Mouse (Mus musculus) cerebellum, adult 9-10 months (tissue): ENCODE measurements around the gene Tpt1.

Experiments
- DNase-seq: peaks from one replicate; pipeline ENCODE4 v3.0.0; 2022

Gene Tpt1

DNA sequence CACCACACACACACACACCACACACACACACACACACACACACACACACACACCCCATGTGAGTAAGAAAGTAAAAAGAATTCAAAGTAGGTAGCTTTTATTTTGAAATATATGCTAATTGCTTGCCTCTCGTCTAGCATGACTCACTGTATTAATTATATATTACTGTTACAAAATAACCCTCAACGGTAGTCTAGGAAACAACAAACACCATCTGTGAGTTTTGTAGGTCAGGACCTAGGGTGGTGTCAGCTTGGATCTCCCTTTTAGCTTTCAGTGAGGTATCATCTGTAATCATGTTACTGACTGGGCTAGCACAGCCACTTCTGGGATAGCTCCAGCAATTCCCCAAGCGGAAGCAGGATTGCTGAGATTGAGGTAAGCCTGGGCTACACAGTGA is 32.4 kb downstream of the Tpt1 start:
- no peak for DNase-seq

GRCm38 (mm10) chr14:75878980-75879379 is 34.1 kb downstream of the Tpt1 start:
- DNase-seq: no peak

- no peak for DNase-seq
Observed at GRCm38 (mm10) chr14:75881856-75882255, 37.0 kb downstream of the Tpt1 start.

DNA sequence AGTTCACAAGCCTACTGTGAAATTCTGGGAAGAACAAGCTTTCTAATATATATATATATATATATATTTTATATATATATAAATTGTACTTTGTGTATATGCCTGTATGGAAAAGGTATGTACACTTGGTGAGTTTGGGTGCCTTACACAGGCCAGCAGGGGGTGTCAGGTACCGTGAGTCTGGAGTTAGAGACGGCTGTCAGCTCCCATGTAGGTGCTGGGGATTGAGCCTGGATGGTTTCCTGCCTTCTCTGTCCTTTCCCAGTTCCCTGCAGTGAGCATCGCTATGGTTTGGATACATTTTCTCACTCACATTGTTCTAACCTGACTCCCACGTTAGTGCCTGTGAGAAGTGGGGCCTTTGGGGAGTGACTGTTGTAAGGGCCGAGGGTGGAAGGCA is 38.4 kb downstream of the Tpt1 start:
- DNase-seq: no peak

- DNase-seq: no peak
Observed at GRCm38 (mm10) chr14:75883873-75884272, 39.0 kb downstream of the Tpt1 start.

DNA sequence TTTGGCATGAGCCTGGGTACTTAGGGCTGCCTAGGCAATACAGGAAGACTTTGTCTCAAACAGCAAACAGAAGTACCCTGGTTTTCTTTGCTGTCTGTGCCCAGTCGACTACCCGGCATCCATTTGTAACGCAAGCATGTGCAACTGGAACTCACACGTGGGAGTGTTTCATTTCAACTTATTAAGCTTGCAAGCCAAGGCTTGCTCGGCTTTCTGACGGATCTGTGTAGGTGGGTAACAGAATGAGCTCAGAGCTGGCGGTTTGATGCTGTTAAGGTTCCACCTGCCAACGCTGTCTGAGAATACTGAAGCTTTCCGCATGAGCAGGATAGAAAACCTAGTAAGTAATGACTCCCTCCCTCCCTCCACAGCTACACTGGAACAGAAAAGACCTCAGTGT is 47.2 kb downstream of the Tpt1 start:
- no peak for DNase-seq
